Mouse (Mus musculus) liver, embryonic 14.5 days (tissue): ENCODE data around the gene Olfr191. TPM values are rescaled to one million over a fixed set of nuclear protein-coding genes. Genes with fewer than 3 reads are reported as not detected.
"Not testable (repeated sequence)": the region's sequence is repeated elsewhere in the genome, so short reads cannot be mapped to it uniquely, and the experiment has no call there.

ENCODE experiments used
- ATAC-seq: fragments of 200-750 bp; cut with Nextera tagmentation; 2 replicates; pipeline ENCODE4 v1.8.0; 2017; ENCODE audit warnings: moderate number of reproducible peaks, mild to moderate bottlenecking, moderate library complexity; ENCODE audit not compliant: insufficient read depth
- DNase-seq, 3 experiments: peaks; one replicate each; pipeline ENCODE4 v3.0.0-alpha.2; 2012 to 2013; ENCODE audit warnings: low read depth in 3 of 3, low spot score in 3 of 3
- H3K27ac ChIP-seq: fragments of 300-500 bp; sonication (generic); 2 replicates; pipeline ENCODE4 v1.5.1; 2014; ENCODE audit warnings: moderate library complexity, mild to moderate bottlenecking, control low read depth, inconsistent platforms
- H3K27me3 ChIP-seq: fragments of 300-500 bp; sonication (generic); 2 replicates; pipeline ENCODE4 v1.6.1; 2014; ENCODE audit warnings: mild to moderate bottlenecking, low read length, moderate library complexity; ENCODE audit not compliant: control insufficient read depth, insufficient read depth
- H3K36me3 ChIP-seq: fragments of 300-500 bp; sonication (generic); replicated peaks from 2 replicates; pipeline ENCODE4 v1.6.1; 2014; ENCODE audit warnings: low read depth; ENCODE audit not compliant: control insufficient read depth, insufficient read depth
- H3K4me1 ChIP-seq, 2 experiments: fragments of 200-500 bp in 1 of 2; fragments of 300-500 bp in 1 of 2; sonication (generic) in 1 of 2; replicated peaks; 2 replicates each; pipeline ENCODE4 v1.6.1; 2012 to 2014; ENCODE audit warnings: antibody characterized with exemption in 1 of 2, inconsistent platforms in 1 of 2, low read length in 1 of 2; ENCODE audit not compliant: control insufficient read depth in 2 of 2, insufficient read depth in 2 of 2
- H3K4me2 ChIP-seq: fragments of 300-500 bp; sonication (generic); 2 replicates; pipeline ENCODE4 v1.6.1; 2014; ENCODE audit warnings: low read depth, mild to moderate bottlenecking, control low read depth, moderate library complexity
- H3K4me3 ChIP-seq, 2 experiments: fragments of 200-500 bp in 1 of 2; fragments of 300-500 bp in 1 of 2; sonication (generic) in 1 of 2; 2 replicates each; pipeline ENCODE4 v1.5.1; 2012 to 2014; ENCODE audit warnings: low read depth in 2 of 2, low read length in 2 of 2, mild to moderate bottlenecking in 2 of 2, control low read depth in 1 of 2, inconsistent platforms in 1 of 2, moderate library complexity in 1 of 2; ENCODE audit not compliant: insufficient read depth in 1 of 2
- H3K9ac ChIP-seq: fragments of 300-500 bp; sonication (generic); replicated peaks from 2 replicates; pipeline ENCODE4 v1.6.1; 2014; ENCODE audit warnings: mild to moderate bottlenecking, control low read depth, moderate library complexity
- H3K9me3 ChIP-seq: fragments of 300-500 bp; sonication (generic); 2 replicates; pipeline ENCODE4 v1.6.1; 2016; ENCODE audit warnings: low read length, mixed read lengths; ENCODE audit not compliant: control insufficient read depth
- CTCF ChIP-seq: IDR thresholded peaks from 2 replicates; pipeline ENCODE4 v1.5.1; 2016; ENCODE audit warnings: antibody characterized with exemption, low read depth, control low read depth
- EP300 ChIP-seq: IDR thresholded peaks from 2 replicates; pipeline ENCODE4 v1.6.1; 2016; ENCODE audit warnings: antibody characterized with exemption, low read depth
- WGBS: fragments of 180-500 bp; shearing (Covaris S2); extraction: QIAGEN DNeasy Blood & Tissue Kit; methylation state at CpG from one replicate; pipeline ENCODE4 v1.1.7; 2014; ENCODE audit not compliant: insufficient replicate concordance; 5-methylcytosine and 5-hydroxymethylcytosine counted together
- polyA plus RNA-seq, 2 experiments: library from polyadenylated mRNA; depleted of rRNA in 1 of 2; stranded (reverse) in 1 of 2; unstranded in 1 of 2; fragments of >200 nt; fragmentation: Nextera tagmentation in 1 of 2; extraction: Ambion mirVana in 1 of 2; gene quantifications; 2 replicates each; pipeline versions ENCODE4 v1.2.1 to v1.2.3; 2012 to 2014

The Olfr191 gene
- polyA plus RNA-seq (2012; rRNA removed): not detected in 2 replicates
- polyA plus RNA-seq (2014; fragmentation: Nextera tagmentation; extraction: Ambion mirVana): not detected in 2 replicates

- not testable (repeated sequence) for DNase-seq, H3K4me3 ChIP-seq, H3K27ac ChIP-seq, H3K36me3 ChIP-seq, ATAC-seq, H3K9ac ChIP-seq, H3K9me3 ChIP-seq, H3K27me3 ChIP-seq, H3K4me2 ChIP-seq, H3K4me1 ChIP-seq
- 19% methylated on average over 1 of the region's 1 CpGs for WGBS
Measured at GRCm38 (mm10) chr16:59089722-59090121, at the start of gene Olfr191. TSS of gene Olfr191 (minus strand) at chr16:59089822.

GRCm38 (mm10) chr16:59130740-59131139 lies 41.1 kb upstream of the Olfr191 start:
- ATAC-seq (no peak), DNase-seq (no peak)
- H3K9ac ChIP-seq: no peak overlapping the region
- H3K9me3 ChIP-seq: no peaks in the 10 kb centered on the region
- TF ChIP-seq CTCF: no peak
- H3K4me3 ChIP-seq: no peak overlapping the region
- no peaks in the 10 kb centered on the region for H3K36me3 ChIP-seq
- no peak overlapping the region for H3K4me2 ChIP-seq
- no peaks in the 10 kb centered on the region for H3K27me3 ChIP-seq
- 71% methylated on average over 1 of the region's 1 CpGs for WGBS
- H3K4me1 ChIP-seq: no peaks in the 10 kb centered on the region
- no peak overlapping the region for H3K27ac ChIP-seq

- DNase-seq (no peak), ATAC-seq (no peak)
- no peaks in the 10 kb centered on the region for H3K27me3 ChIP-seq
- no peak for TF ChIP-seq CTCF
- no peak for TF ChIP-seq EP300
- no peaks in the 10 kb centered on the region for H3K36me3 ChIP-seq
- H3K9ac ChIP-seq: no peak within 1 kb of the TSS
- H3K9me3 ChIP-seq: no peaks in the 10 kb centered on the region
- no peak within 1 kb of the TSS for H3K27ac ChIP-seq
- no peak within 1 kb of the TSS for H3K4me3 ChIP-seq
- H3K4me1 ChIP-seq: no peaks in the 10 kb centered on the region
- H3K4me2 ChIP-seq: no peak within 1 kb of the TSS
Measured at GRCm38 (mm10) chr16:59120969-59121368, 31.3 kb upstream of the Olfr191 start, which contains the start of gene Olfr194. TSS of gene Olfr194 (minus strand) at chr16:59121069.

- Histone ChIP-seq H3K36me3 (no peaks in the 10 kb centered on the region), H3K4me3 (no peak within 1 kb of the TSS), H3K4me1 (no peaks in the 10 kb centered on the region), H3K9ac (no peak within 1 kb of the TSS), H3K27ac (no peak within 1 kb of the TSS), H3K27me3 (no peaks in the 10 kb centered on the region), H3K4me2 (no peak within 1 kb of the TSS), H3K9me3 (no peaks in the 10 kb centered on the region)
- 56% methylated on average over 1 of the region's 1 CpGs for WGBS
- no peak for TF ChIP-seq EP300
- no peak for TF ChIP-seq CTCF
- ATAC-seq: no peak
- DNase-seq: no peak
Measured at GRCm38 (mm10) chr16:59111781-59112180, 22.2 kb upstream of the Olfr191 start, which contains the start of gene Olfr193. TSS of gene Olfr193 (minus strand) at chr16:59111881.

GRCm38 (mm10) chr16:59108522-59108921 lies 18.9 kb upstream of the Olfr191 start:
- not testable (repeated sequence) for ATAC-seq, H3K27me3 ChIP-seq, DNase-seq, H3K9me3 ChIP-seq, H3K4me3 ChIP-seq, H3K27ac ChIP-seq, H3K4me2 ChIP-seq, H3K4me1 ChIP-seq, H3K9ac ChIP-seq, H3K36me3 ChIP-seq
- WGBS: 39% methylated on average over 5 of the region's 5 CpGs

GRCm38 (mm10) chr16:59105312-59105711 lies 15.7 kb upstream of the Olfr191 start:
- Histone ChIP-seq H3K9me3 (no peaks in the 10 kb centered on the region), H3K9ac (no peak overlapping the region), H3K27ac (no peak overlapping the region), H3K27me3 (no peaks in the 10 kb centered on the region), H3K4me2 (no peak overlapping the region), H3K36me3 (no peaks in the 10 kb centered on the region), H3K4me3 (no peak overlapping the region), H3K4me1 (no peaks in the 10 kb centered on the region)
- DNase-seq: no peak
- no peak for TF ChIP-seq CTCF
- TF ChIP-seq EP300: no peak
- WGBS: 52% methylated on average over 2 of the region's 2 CpGs
- no peak for ATAC-seq

- 58% methylated on average over 2 of the region's 2 CpGs for WGBS
Measured at GRCm38 (mm10) chr16:59081113-59081512, 8.5 kb downstream of the Olfr191 start.

More at GRCm38 (mm10) chr16:59081113-59081512, 8.5 kb downstream of the Olfr191 start:
- not testable (repeated sequence) for H3K9ac ChIP-seq, H3K27me3 ChIP-seq, H3K4me2 ChIP-seq, H3K4me3 ChIP-seq, DNase-seq, H3K9me3 ChIP-seq, H3K4me1 ChIP-seq, H3K36me3 ChIP-seq, H3K27ac ChIP-seq, ATAC-seq
